Mouse (Mus musculus) intestine, postnatal 0 days (tissue): ENCODE results near the gene Reln. TPM values are rescaled to one million over a fixed set of nuclear protein-coding genes. Genes with fewer than 3 reads are reported as not detected.

Experiments used
- ATAC-seq: fragments of 200-750 bp; cut with Nextera tagmentation; 2 replicates; pipeline ENCODE4 v1.8.0; 2017; ENCODE audit warnings: mild to moderate bottlenecking, moderate TSS enrichment, moderate library complexity
- H3K27ac ChIP-seq: fragments of 300-500 bp; sonication (generic); 2 replicates; pipeline ENCODE4 v1.5.1; 2014; ENCODE audit warnings: mild to moderate bottlenecking, low read depth, low read length, moderate library complexity
- H3K27me3 ChIP-seq: fragments of 300-500 bp; sonication (generic); replicated peaks from 2 replicates; pipeline ENCODE4 v1.6.1; 2014; ENCODE audit warnings: low read length, mixed read lengths; ENCODE audit not compliant: control insufficient read depth, insufficient read depth
- H3K36me3 ChIP-seq: fragments of 300-500 bp; sonication (generic); 2 replicates; pipeline ENCODE4 v1.6.1; 2014; ENCODE audit warnings: mild to moderate bottlenecking, moderate library complexity; ENCODE audit not compliant: control insufficient read depth, insufficient read depth
- H3K4me1 ChIP-seq: fragments of 300-500 bp; sonication (generic); replicated peaks from 2 replicates; pipeline ENCODE4 v1.6.1; 2014; ENCODE audit warnings: antibody characterized with exemption, low read length, mixed read lengths; ENCODE audit not compliant: control insufficient read depth, insufficient read depth
- H3K4me2 ChIP-seq: fragments of 300-500 bp; sonication (generic); replicated peaks from 2 replicates; pipeline ENCODE4 v1.6.1; 2014; ENCODE audit warnings: low read depth, mild to moderate bottlenecking, moderate library complexity
- H3K4me3 ChIP-seq: fragments of 300-500 bp; sonication (generic); 2 replicates; pipeline ENCODE4 v1.5.1; 2014; ENCODE audit warnings: low read depth, low read length
- H3K9ac ChIP-seq: fragments of 300-500 bp; sonication (generic); 2 replicates; pipeline ENCODE4 v1.6.1; 2014; ENCODE audit warnings: mild to moderate bottlenecking, low read depth, low read length
- H3K9me3 ChIP-seq: fragments of 300-500 bp; sonication (generic); 2 replicates; pipeline ENCODE4 v1.6.1; 2016; ENCODE audit warnings: mixed run types; ENCODE audit not compliant: control insufficient read depth
- CTCF ChIP-seq: sonication (generic); IDR thresholded peaks from 2 replicates; pipeline ENCODE4 v1.5.1; 2016; ENCODE audit warnings: low read depth, mild to moderate bottlenecking, control low read depth, antibody characterized with exemption, moderate library complexity
- WGBS: fragments of 180-500 bp; shearing (Covaris S2); extraction: QIAGEN DNeasy Blood & Tissue Kit; methylation state at CpG from one replicate; pipeline ENCODE4 v1.1.7; 2014; 5-methylcytosine and 5-hydroxymethylcytosine counted together
- polyA plus RNA-seq: library from polyadenylated mRNA; unstranded; fragments of >200 nt; fragmentation: Nextera tagmentation; extraction: Ambion mirVana; gene quantifications from 2 replicates; pipeline ENCODE4 v1.2.1, GENCODE M21; 2015

The Reln gene
- polyA plus RNA-seq, 1 experiment from 2014 or later = 5.3 TPM

DNA sequence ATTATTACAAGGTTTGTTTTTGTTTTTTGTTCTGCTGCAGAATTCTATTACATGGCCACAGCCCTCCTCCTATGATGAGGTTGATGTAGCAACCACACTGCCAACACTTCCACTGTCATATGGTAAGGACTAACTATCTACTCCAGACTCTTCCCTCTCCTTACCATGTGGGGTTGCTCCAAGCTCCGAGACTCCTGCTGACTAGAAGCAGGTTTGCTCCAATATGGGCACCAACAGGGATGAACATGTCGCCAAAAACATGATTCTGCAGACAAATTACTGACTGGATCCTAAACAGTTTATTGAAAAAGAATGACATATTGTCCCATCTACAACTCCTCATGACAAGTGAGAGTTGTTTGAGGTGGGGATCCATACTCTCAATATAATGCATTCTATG lies 28.5 kb downstream of the Reln start:
- 79% methylated on average over 2 of the region's 2 CpGs for WGBS
- TF ChIP-seq CTCF = no peak

DNA sequence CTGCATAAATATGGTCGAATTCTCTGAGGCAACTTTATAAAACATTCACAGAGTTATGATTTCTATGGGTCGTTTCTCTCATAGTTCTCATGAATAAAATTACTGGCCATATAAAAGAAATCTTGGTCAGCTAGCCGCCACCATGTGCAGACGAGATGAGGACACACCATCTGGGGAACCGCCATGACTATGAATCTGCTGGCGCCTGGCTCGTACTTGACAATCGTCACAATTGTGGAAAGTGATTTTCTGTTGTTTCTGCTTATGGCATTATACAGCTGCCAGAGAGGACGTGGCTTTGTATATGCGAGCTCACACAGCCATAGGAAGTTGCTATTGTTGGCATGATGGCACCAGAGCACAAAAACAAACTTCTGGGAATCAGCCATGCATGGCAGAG lies 31.5 kb downstream of the Reln start:
- Histone ChIP-seq H3K4me3 (no peak overlapping the region), H3K4me2 (no peak overlapping the region), H3K9ac (no peak overlapping the region), H3K4me1 (no peaks in the 10 kb centered on the region), H3K27me3 (no peaks in the 10 kb centered on the region), H3K9me3 (no peaks in the 10 kb centered on the region), H3K27ac (no peak overlapping the region), H3K36me3 (no peaks in the 10 kb centered on the region)
- no peak for ATAC-seq
- no peak for TF ChIP-seq CTCF
- WGBS = 84% methylated on average over 10 of the region's 10 CpGs

More for the DNA sequence above, 28.5 kb downstream of the Reln start:
- no peaks in the 10 kb centered on the region for H3K27me3 ChIP-seq
- no peak for ATAC-seq
- H3K9ac ChIP-seq = no peak overlapping the region
- H3K4me3 ChIP-seq = no peak overlapping the region
- no peak overlapping the region for H3K4me2 ChIP-seq
- no peaks in the 10 kb centered on the region for H3K9me3 ChIP-seq
- no peaks in the 10 kb centered on the region for H3K4me1 ChIP-seq
- no peak overlapping the region for H3K27ac ChIP-seq
- H3K36me3 ChIP-seq = no peaks in the 10 kb centered on the region

DNA sequence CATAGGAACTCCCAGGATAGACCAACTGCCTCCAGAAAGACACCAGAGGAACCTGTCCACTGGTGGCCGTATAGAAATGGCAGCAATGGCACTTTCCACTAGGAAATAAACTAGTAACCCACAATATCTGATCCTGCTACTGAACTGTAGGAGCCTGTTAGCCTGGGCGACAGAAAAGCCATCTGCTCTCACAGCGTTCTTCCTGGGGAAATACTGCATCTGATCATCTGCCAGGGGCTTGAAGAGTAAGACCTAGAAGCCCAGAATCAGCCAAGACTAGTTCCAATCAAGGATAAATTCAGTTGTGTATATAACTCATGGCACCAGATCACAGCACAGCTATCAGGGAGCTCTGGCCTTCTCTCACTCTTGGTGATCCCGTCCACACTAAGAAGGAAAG lies 33.5 kb downstream of the Reln start:
- TF ChIP-seq CTCF = no peak
- H3K4me3 ChIP-seq = no peak overlapping the region
- H3K36me3 ChIP-seq = no peaks in the 10 kb centered on the region
- no peaks in the 10 kb centered on the region for H3K9me3 ChIP-seq
- no peak for ATAC-seq
- H3K27me3 ChIP-seq = no peaks in the 10 kb centered on the region
- no peak overlapping the region for H3K4me2 ChIP-seq
- no peak overlapping the region for H3K9ac ChIP-seq
- no peak overlapping the region for H3K27ac ChIP-seq
- WGBS = 81% methylated on average over 4 of the region's 4 CpGs
- no peaks in the 10 kb centered on the region for H3K4me1 ChIP-seq

DNA sequence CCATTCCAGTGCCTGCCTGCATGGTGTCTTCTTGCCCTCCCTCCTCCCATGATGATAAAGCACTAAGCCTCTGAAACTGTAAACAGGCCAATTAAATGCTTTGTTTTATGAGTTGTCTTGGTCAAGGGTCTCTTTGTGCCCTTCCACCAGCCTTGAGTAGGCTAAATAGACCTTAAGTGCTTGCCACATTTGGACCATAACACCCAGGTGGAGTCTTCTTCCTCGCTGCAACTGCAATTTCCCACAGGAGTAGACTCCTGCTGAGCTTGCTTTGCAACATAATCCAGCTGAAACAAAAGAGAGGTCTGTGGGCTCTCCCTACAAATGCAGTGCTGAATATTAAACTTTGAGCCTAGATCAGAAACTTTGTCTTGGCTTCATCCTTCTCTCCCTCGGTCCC lies 35.5 kb downstream of the Reln start:
- Histone ChIP-seq H3K4me3 (no peak overlapping the region), H3K36me3 (no peaks in the 10 kb centered on the region), H3K27ac (no peak overlapping the region), H3K9ac (no peak overlapping the region), H3K27me3 (no peaks in the 10 kb centered on the region), H3K4me2 (no peak overlapping the region), H3K4me1 (no peaks in the 10 kb centered on the region), H3K9me3 (no peaks in the 10 kb centered on the region)
- WGBS = 57% methylated on average over 2 of the region's 2 CpGs
- no peak for TF ChIP-seq CTCF
- no peak for ATAC-seq

DNA sequence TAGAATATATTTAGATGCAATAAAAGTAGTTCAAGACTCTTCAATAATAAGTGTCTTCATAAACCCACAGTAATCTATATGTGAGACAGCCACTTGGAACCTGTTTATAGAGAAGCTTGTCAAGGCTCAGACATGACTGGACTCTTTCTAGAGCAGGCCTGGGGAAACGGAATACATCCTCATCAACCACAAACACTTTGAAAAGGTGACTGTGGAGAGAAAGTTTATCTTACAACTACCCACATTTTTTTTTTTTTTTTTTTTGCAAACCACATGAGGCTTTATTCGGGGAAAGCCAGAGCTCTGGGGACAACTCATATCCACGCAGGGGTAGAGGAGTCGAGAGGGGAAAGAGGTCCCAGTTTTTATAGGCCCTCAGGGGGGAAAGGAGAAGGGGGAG lies 36.6 kb downstream of the Reln start:
- ATAC-seq = no peak
- no peaks in the 10 kb centered on the region for H3K4me1 ChIP-seq
- no peak overlapping the region for H3K9ac ChIP-seq
- no peaks in the 10 kb centered on the region for H3K9me3 ChIP-seq
- no peak for TF ChIP-seq CTCF
- WGBS = 70% methylated on average over 4 of the region's 4 CpGs
- H3K36me3 ChIP-seq = no peaks in the 10 kb centered on the region
- H3K27ac ChIP-seq = no peak overlapping the region
- H3K27me3 ChIP-seq = no peaks in the 10 kb centered on the region
- no peak overlapping the region for H3K4me2 ChIP-seq
- H3K4me3 ChIP-seq = no peak overlapping the region

DNA sequence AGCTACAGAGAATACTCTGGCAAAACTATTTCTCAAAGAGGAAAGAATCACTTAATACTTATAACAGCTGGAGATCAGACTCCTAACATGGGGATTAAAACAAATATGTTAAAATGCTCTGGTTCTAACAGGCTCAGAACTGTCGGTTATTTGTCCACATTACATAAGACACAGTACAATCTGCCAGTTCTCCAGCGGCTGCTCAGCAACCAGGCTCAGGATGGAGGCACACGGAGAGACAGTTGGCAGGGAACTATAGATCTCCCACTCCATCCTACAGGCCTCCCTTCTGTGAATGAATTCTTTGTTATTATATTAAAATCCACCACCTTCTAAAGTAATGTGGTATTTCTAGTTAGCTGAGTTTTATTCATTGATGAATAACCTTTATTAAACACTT lies 37.4 kb downstream of the Reln start:
- 73% methylated on average over 3 of the region's 3 CpGs for WGBS
- Histone ChIP-seq H3K9ac (no peak overlapping the region), H3K27ac (no peak overlapping the region), H3K4me3 (no peak overlapping the region), H3K27me3 (no peaks in the 10 kb centered on the region), H3K4me1 (no peaks in the 10 kb centered on the region), H3K9me3 (no peaks in the 10 kb centered on the region), H3K36me3 (no peaks in the 10 kb centered on the region), H3K4me2 (no peak overlapping the region)
- no peak for TF ChIP-seq CTCF
- no peak for ATAC-seq

DNA sequence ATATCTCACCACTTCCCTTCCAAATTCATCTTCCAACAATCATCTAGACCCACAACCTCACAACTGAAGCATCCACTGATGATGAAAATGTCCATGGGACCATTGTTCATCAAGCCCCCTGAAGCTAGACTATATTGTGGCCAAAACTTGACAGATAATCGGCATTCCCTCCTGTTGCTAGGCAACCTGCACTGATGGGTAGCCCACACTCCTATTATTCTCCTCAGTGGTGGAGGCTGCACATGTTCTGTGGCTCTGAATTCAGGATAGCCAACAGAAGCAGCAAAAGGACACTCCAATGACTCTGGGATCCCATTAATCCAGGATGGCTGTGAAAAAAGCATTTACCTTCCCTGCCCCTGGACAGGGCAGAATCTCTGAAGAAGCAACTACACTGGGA lies 40.8 kb downstream of the Reln start:
- Histone ChIP-seq H3K9ac (no peak overlapping the region), H3K27me3 (no peaks in the 10 kb centered on the region), H3K27ac (no peak overlapping the region), H3K4me2 (no peak overlapping the region), H3K9me3 (no peaks in the 10 kb centered on the region), H3K4me1 (no peaks in the 10 kb centered on the region), H3K36me3 (no peaks in the 10 kb centered on the region), H3K4me3 (no peak overlapping the region)
- no peak for ATAC-seq
- 42% methylated on average over 1 of the region's 1 CpGs for WGBS
- TF ChIP-seq CTCF = no peak
